In the genomic region with DNA sequence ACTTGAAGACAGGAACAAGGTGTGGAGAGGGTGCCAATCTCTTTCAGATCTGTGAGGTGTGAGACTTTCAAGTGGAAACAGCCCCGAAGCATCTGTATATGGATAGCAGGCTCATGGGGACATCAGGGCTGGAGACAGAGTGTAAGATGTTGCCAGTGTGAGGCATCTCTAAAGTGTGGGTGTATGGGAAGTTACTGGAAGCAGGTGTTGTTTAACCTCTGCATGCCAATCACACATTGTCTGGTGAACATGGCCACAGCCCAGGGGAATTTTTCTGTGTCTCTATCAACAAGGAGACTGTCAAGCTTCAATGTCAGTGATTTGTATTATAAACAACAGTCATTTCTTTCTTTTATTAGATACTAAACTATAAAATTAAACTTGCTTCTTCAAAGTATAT, we compare ENCODE assay signal across 25 mouse cellular contexts.
"Had no signal": no experiment of that assay in that cellular context is flagged by ENCODE, and none has a peak within 500 bp of the region (broad histone marks: within the 10 kb centered on the region; RNA-seq: fewer than 3 reads in every experiment).

No protein-coding gene starts in this region.

- H3K4me1 ChIP-seq: forebrain, embryonic 10.5 days; forebrain, embryonic 15.5 days; heart, embryonic 10.5 days had no signal

- H3K27me3 ChIP-seq: embryonic facial prominence, embryonic 12.5 days; embryonic facial prominence, embryonic 13.5 days; embryonic facial prominence, embryonic 15.5 days; forebrain, embryonic 12.5 days; forebrain, embryonic 13.5 days; forebrain, embryonic 15.5 days had no signal

- H3K9ac ChIP-seq: embryonic facial prominence, embryonic 12.5 days; embryonic facial prominence, embryonic 13.5 days; embryonic facial prominence, embryonic 15.5 days; forebrain, embryonic 12.5 days; forebrain, embryonic 13.5 days; forebrain, embryonic 15.5 days; forebrain, postnatal 0 days had no signal

- H3K36me3 ChIP-seq: embryonic facial prominence, embryonic 10.5 days; embryonic facial prominence, embryonic 12.5 days; embryonic facial prominence, embryonic 13.5 days; embryonic facial prominence, embryonic 15.5 days; forebrain, embryonic 10.5 days; forebrain, embryonic 12.5 days; forebrain, embryonic 15.5 days; heart, embryonic 10.5 days had no signal

- H3K27ac ChIP-seq: embryonic facial prominence, embryonic 10.5 days; embryonic facial prominence, embryonic 12.5 days; embryonic facial prominence, embryonic 13.5 days; embryonic facial prominence, embryonic 15.5 days; forebrain, embryonic 10.5 days; forebrain, embryonic 12.5 days; forebrain, embryonic 13.5 days; forebrain, embryonic 15.5 days; gastrocnemius, adult 2 months; heart, embryonic 10.5 days had no signal

- H3K4me2 ChIP-seq: embryonic facial prominence, embryonic 12.5 days; embryonic facial prominence, embryonic 13.5 days; embryonic facial prominence, embryonic 15.5 days; forebrain, embryonic 12.5 days; forebrain, embryonic 13.5 days; forebrain, embryonic 15.5 days had no signal

- H3K4me3 ChIP-seq: embryonic facial prominence, embryonic 10.5 days; embryonic facial prominence, embryonic 12.5 days; embryonic facial prominence, embryonic 13.5 days; embryonic facial prominence, embryonic 15.5 days; erythroblast, embryonic 14.5 days; forebrain, embryonic 10.5 days; forebrain, embryonic 12.5 days; forebrain, embryonic 13.5 days; forebrain, embryonic 15.5 days; gastrocnemius, adult 2 months; heart, embryonic 10.5 days had no signal

- DNase-seq: cerebellum, adult 2 months; cerebellum, adult 8-10 months; cerebellum, adult 9-10 months; cerebellum, adult 9-11 months; cerebellum, postnatal 10 days; cerebellum, postnatal 14 days; cerebellum, postnatal 25 days; cerebellum, postnatal 36 days; embryo, embryonic 11 days; forebrain, postnatal 0 days; gastrocnemius, adult 2 months; gastrocnemius, postnatal 10 days; gastrocnemius, postnatal 25 days; gastrocnemius, postnatal 36 days; heart, adult 18-20 months had no signal
